In the genomic region with DNA sequence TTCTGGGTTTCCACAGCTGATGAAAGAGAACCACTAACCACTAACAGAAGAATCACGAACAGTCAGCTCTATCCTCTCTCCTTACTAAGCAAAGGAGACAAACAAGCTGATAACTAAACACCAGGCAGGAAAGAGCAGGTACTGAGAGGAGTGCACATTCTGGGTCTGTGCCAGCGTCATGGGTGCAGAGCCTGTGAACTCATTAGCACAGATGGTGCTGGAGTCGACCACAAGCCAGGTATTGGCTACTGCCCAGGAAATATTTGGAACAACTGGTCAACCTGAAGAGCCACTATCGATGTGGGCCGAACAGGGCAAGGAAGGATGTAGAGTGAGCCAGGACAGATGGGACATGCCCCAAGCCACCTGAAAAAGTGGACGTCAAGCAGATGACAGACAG, we compare ENCODE assay signal across 23 mouse cellular contexts. TPM values are rescaled to one million over a fixed set of nuclear protein-coding genes. Genes with fewer than 3 reads are reported as not detected.
A peak's percentile ranks its signal among the peaks of the same experiment; 100 is the strongest.
DNase-seq lines count a peak whose midpoint lies in the region; ATAC-seq and TF ChIP-seq lines count a peak whose summit lies in the region.
"Had no signal": no experiment of that assay in that cellular context is flagged by ENCODE, and none has a peak within 500 bp of the region (broad histone marks: within the 10 kb centered on the region; RNA-seq: fewer than 3 reads in every experiment).

No protein-coding gene starts in this region.

- peak; percentile 45; the same call in 1 of the 2 replicates for ATAC-seq in hindbrain, postnatal 0 days
- no peak for ATAC-seq in hindbrain, embryonic 14.5 days (ENCODE audit: low FRiP score)
- ATAC-seq in G1E (ENCODE audit: extremely low read depth, insufficient number of reproducible peaks, low FRiP score, poor library complexity, severe bottlenecking), result no peak
- no peak for ATAC-seq in liver, embryonic 11.5 days (replicated peaks; ENCODE audit: low FRiP score)
- ATAC-seq: forebrain, embryonic 16.5 days; liver, postnatal 0 days; midbrain, embryonic 13.5 days had no signal

- H3K9ac ChIP-seq in hindbrain, postnatal 0 days (replicated peaks; ENCODE audit: low read length), result no peak overlapping the region
- no peak overlapping the region for H3K9ac ChIP-seq in hindbrain, embryonic 14.5 days
- no peak overlapping the region for H3K9ac ChIP-seq in liver, embryonic 11.5 days (ENCODE audit: low read depth, low read length)
- H3K9ac ChIP-seq: embryonic facial prominence, embryonic 15.5 days; kidney, embryonic 15.5 days; liver, postnatal 0 days; midbrain, embryonic 13.5 days; neural tube, embryonic 15.5 days; stomach, embryonic 15.5 days had no signal

- no peaks in the 10 kb centered on the region for H3K9me3 ChIP-seq in hindbrain, postnatal 0 days (ENCODE audit: low read length)
- no peaks in the 10 kb centered on the region for H3K9me3 ChIP-seq in hindbrain, embryonic 14.5 days (ENCODE audit: control insufficient read depth, low read length)
- H3K9me3 ChIP-seq in G1E (replicated peaks), result peaks cover 87% of the 10 kb centered on the region
- no peaks in the 10 kb centered on the region for H3K9me3 ChIP-seq in liver, embryonic 11.5 days (ENCODE audit: control insufficient read depth, low read length)
- H3K9me3 ChIP-seq: embryonic facial prominence, embryonic 15.5 days; heart, embryonic 10.5 days; kidney, embryonic 15.5 days; midbrain, embryonic 13.5 days; neural tube, embryonic 15.5 days; stomach, embryonic 15.5 days had no signal

- no peaks in the 10 kb centered on the region for H3K27me3 ChIP-seq in hindbrain, postnatal 0 days (ENCODE audit: insufficient read depth, low read length)
- H3K27me3 ChIP-seq in hindbrain, embryonic 14.5 days (ENCODE audit: control insufficient read depth, insufficient read depth, low read length), result no peaks in the 10 kb centered on the region
- H3K27me3 ChIP-seq in G1E (ENCODE audit: insufficient read depth, low read length), result no peaks in the 10 kb centered on the region
- no peaks in the 10 kb centered on the region for H3K27me3 ChIP-seq in liver, embryonic 11.5 days (replicated peaks; ENCODE audit: control insufficient read depth, insufficient read depth, low read length)
- H3K27me3 ChIP-seq: embryonic facial prominence, embryonic 15.5 days; midbrain, embryonic 13.5 days; neural tube, embryonic 15.5 days; stomach, embryonic 15.5 days had no signal

- peak; percentile 79 for DNase-seq in hindbrain, postnatal 0 days (ENCODE audit: low spot score)
- DNase-seq in hindbrain, embryonic 14.5 days (ENCODE audit: low spot score), result no peak
- DNase-seq in G1E (ENCODE audit: low spot score), result peak; percentile 3
- peak; percentile 90 for DNase-seq in cerebellum, adult 11 months
- DNase-seq in cerebellum, postnatal 10 days, result peak; percentile 97
- no peak for DNase-seq in thymus, postnatal 4 days
- no peak for DNase-seq in natural killer cell, adult 2 months (ENCODE audit: low spot score in 2 of 2)
- DNase-seq in liver, embryonic 11.5 days (ENCODE audit: low spot score), result no peak
- DNase-seq: adrenal gland, postnatal 36 days; liver; liver, postnatal 0 days; lung, postnatal 10 days; retina, postnatal 1 day; thymus, adult 2 months had no signal

- no peak overlapping the region for H3K4me3 ChIP-seq in hindbrain, postnatal 0 days (ENCODE audit: low read length)
- H3K4me3 ChIP-seq in hindbrain, embryonic 14.5 days (replicated peaks; ENCODE audit: low read length), result no peak overlapping the region
- H3K4me3 ChIP-seq in G1E (ENCODE audit: low read depth, low read length), result no peak overlapping the region
- H3K4me3 ChIP-seq in liver, embryonic 11.5 days (ENCODE audit: low read depth, low read length), result no peak overlapping the region
- H3K4me3 ChIP-seq: embryonic facial prominence, embryonic 15.5 days; heart, embryonic 10.5 days; kidney, embryonic 15.5 days; midbrain, embryonic 13.5 days; neural tube, embryonic 15.5 days; stomach, embryonic 15.5 days had no signal

- no peak for TF ChIP-seq CTCF in hindbrain, postnatal 0 days (IDR thresholded peaks at IDR 0.05; ENCODE audit: low read depth)
- no peak for TF ChIP-seq CTCF in G1E (IDR thresholded peaks at IDR 0.05; ENCODE audit: low read depth, low read length)

- H3K4me1 ChIP-seq in hindbrain, postnatal 0 days (ENCODE audit: insufficient read depth, low read length), result no peaks in the 10 kb centered on the region
- peaks cover 13% of the 10 kb centered on the region for H3K4me1 ChIP-seq in hindbrain, embryonic 14.5 days (replicated peaks; ENCODE audit: control insufficient read depth, insufficient read depth, low read length)
- H3K4me1 ChIP-seq in G1E (ENCODE audit: insufficient read depth, low read depth, low read length), result no peaks in the 10 kb centered on the region
- H3K4me1 ChIP-seq in liver, embryonic 11.5 days (replicated peaks; ENCODE audit: control insufficient read depth, insufficient read depth, low read length), result no peaks in the 10 kb centered on the region
- H3K4me1 ChIP-seq: embryonic facial prominence, embryonic 15.5 days; heart, embryonic 10.5 days; kidney, embryonic 15.5 days; stomach, embryonic 15.5 days had no signal

- no peak overlapping the region for H3K4me2 ChIP-seq in hindbrain, postnatal 0 days (ENCODE audit: low read depth, low read length)
- no peak overlapping the region for H3K4me2 ChIP-seq in hindbrain, embryonic 14.5 days (replicated peaks)
- no peak overlapping the region for H3K4me2 ChIP-seq in liver, embryonic 11.5 days
- H3K4me2 ChIP-seq: embryonic facial prominence, embryonic 15.5 days; kidney, embryonic 15.5 days; midbrain, embryonic 13.5 days; neural tube, embryonic 15.5 days; stomach, embryonic 15.5 days had no signal

- H3K36me3 ChIP-seq in hindbrain, postnatal 0 days (ENCODE audit: insufficient read depth, low read length), result no peaks in the 10 kb centered on the region
- no peaks in the 10 kb centered on the region for H3K36me3 ChIP-seq in hindbrain, embryonic 14.5 days (replicated peaks; ENCODE audit: control insufficient read depth, insufficient read depth)
- H3K36me3 ChIP-seq in G1E (replicated peaks), result no peaks in the 10 kb centered on the region
- H3K36me3 ChIP-seq in liver, embryonic 11.5 days (ENCODE audit: control insufficient read depth, insufficient read depth, low read length), result no peaks in the 10 kb centered on the region
- H3K36me3 ChIP-seq: embryonic facial prominence, embryonic 15.5 days; heart, embryonic 10.5 days; kidney, embryonic 15.5 days; midbrain, embryonic 13.5 days; neural tube, embryonic 15.5 days; stomach, embryonic 15.5 days had no signal

- WGBS in hindbrain, postnatal 0 days, result 60% methylated on average over 6 of the region's 6 CpGs
- 75% methylated on average over 6 of the region's 6 CpGs for WGBS in hindbrain, embryonic 14.5 days
- 82% methylated on average over 6 of the region's 6 CpGs for WGBS in liver, embryonic 11.5 days

- H3K27ac ChIP-seq in hindbrain, postnatal 0 days, result no peak overlapping the region; the same call in 1 of the 2 replicates
- H3K27ac ChIP-seq in hindbrain, embryonic 14.5 days, result no peak overlapping the region
- no peak overlapping the region for H3K27ac ChIP-seq in liver, embryonic 11.5 days (ENCODE audit: low read depth, low read length)
- H3K27ac ChIP-seq: embryonic facial prominence, embryonic 15.5 days; heart, embryonic 10.5 days; kidney, embryonic 15.5 days; midbrain, embryonic 13.5 days; neural tube, embryonic 15.5 days; stomach, embryonic 15.5 days had no signal

RNA-seq across cellular contexts. Expression of gene Rbfox3, which starts 50.2 kb away (rescaled TPM):
- 50.0 and 52.6 TPM in 2 replicates for total RNA-seq in hindbrain, postnatal 0 days (2014; rRNA removed)
- polyA plus RNA-seq in hindbrain, postnatal 0 days (2015; fragmentation: Nextera tagmentation; extraction: Ambion mirVana), result 75.5 and 76.8 TPM in 2 replicates
- polyA plus RNA-seq in hindbrain, embryonic 14.5 days (2014; fragmentation: Nextera tagmentation; extraction: Ambion mirVana), result 64.7 and 69.3 TPM in 2 replicates
- not detected in 2 replicates for total RNA-seq in G1E (2014; fragmentation: Nextera tagmentation)
- 0.16 TPM in 1 of 2 replicates, not detected in the other for total RNA-seq in G1E (2017)
- not detected in 2 replicates for polyA plus RNA-seq in G1E (2012)
- 1.1 and 1.3 TPM in 2 replicates for polyA plus RNA-seq in liver, embryonic 11.5 days (2014; fragmentation: Nextera tagmentation; extraction: Ambion mirVana)
- total RNA-seq: CH12.LX; megakaryocyte progenitor cell, adult 5-6 weeks had no signal

Comparison
In these comparisons a context has a peak if more than half of its experiments do, and no peak if none do; other contexts are left out.
1. DNase-seq: peak in hindbrain, postnatal 0 days (single experiment), G1E (single experiment), cerebellum, adult 11 months (single experiment) and cerebellum, postnatal 10 days (2 of 2); none in hindbrain, embryonic 14.5 days (single experiment), thymus, postnatal 4 days (single experiment), natural killer cell, adult 2 months (0 of 2) and liver, embryonic 11.5 days (single experiment).
2. RNA of gene Rbfox3, which starts 50.2 kb away (polyA plus RNA-seq): 75.5 to 76.8 TPM in hindbrain, postnatal 0 days and 64.7 to 69.3 TPM in hindbrain, embryonic 14.5 days; 1.1 to 1.3 TPM in liver, embryonic 11.5 days and not detected in G1E; every median in the first group is over 10 times any median in the second.